In the genomic region with DNA sequence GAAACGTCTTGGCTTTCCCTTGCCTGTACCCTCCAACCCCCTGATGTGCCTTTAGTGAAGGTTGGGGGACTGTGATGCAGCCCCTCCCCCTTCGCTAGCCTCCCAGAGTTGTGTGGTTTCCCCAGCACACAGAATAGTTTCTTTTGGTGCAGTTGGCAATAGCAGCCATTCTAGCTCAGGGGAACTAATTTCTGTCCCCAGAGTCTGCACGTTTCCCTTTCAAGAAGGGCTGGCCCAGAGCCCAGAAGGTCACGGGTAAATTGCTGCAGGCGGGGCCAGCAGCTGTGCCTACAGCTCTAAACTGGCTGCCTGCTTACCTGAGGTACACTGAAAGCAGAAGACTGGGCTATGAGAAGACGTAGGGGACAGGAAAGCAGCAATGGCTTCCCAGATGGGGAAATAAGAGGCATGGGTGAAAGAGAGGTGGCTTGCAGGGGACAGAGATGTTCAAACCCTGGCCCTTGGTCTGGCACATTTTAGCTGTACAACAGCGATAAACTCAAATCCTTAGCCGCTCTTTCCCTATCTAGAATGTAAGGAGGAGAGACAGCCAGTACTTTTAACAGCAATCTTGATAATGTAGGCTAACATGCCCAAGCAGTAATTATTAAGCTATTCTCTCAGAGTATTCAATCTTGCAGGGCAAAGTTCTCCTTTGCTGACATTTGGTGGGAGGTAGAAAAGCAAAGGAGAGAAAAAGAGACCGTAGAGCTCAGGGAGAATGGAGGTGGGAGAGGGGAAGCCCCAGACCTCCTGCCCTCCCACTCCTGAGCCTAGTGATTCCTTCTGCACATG, we compare ENCODE assay signal across 9 mouse cellular contexts. TPM values are rescaled to one million over a fixed set of nuclear protein-coding genes. Genes with fewer than 3 reads are reported as not detected.
DNase-seq lines count a peak whose midpoint lies in the region; ATAC-seq lines count a peak whose summit lies in the region.
"Had no signal": no experiment of that assay in that cellular context is flagged by ENCODE, and none has a peak within 500 bp of the region (broad histone marks: within the 10 kb centered on the region; RNA-seq: fewer than 3 reads in every experiment).

No protein-coding gene starts in this region.

- peak overlapping the region; percentile 24 for H3K9ac ChIP-seq in embryonic facial prominence, embryonic 15.5 days
- H3K9ac ChIP-seq in limb, embryonic 15.5 days, result no peak overlapping the region
- no peak overlapping the region for H3K9ac ChIP-seq in neural tube, embryonic 12.5 days

- DNase-seq in 3134 (ENCODE audit: extremely low read depth, insufficient read length, low spot score), result peak; percentile 76
- DNase-seq in adrenal gland, postnatal 25 days, result peak; percentile 87
- peak; percentile 89 for DNase-seq in heart, adult 8-10 months (ENCODE audit: low spot score)
- DNase-seq in kidney, adult 18-20 months, result peak; percentile 91
- peak; percentile 67 for DNase-seq in testis, postnatal 10 days (ENCODE audit: low spot score)

- H3K9me3 ChIP-seq in embryonic facial prominence, embryonic 15.5 days (replicated peaks), result no peaks in the 10 kb centered on the region
- H3K9me3 ChIP-seq in limb, embryonic 15.5 days, result no peaks in the 10 kb centered on the region
- no peaks in the 10 kb centered on the region for H3K9me3 ChIP-seq in neural tube, embryonic 12.5 days
- H3K9me3 ChIP-seq: megakaryocyte, embryonic 14.5 days had no signal

- H3K27ac ChIP-seq in embryonic facial prominence, embryonic 15.5 days (replicated peaks), result peak overlapping the region; percentile 81
- peak overlapping the region; percentile 75 for H3K27ac ChIP-seq in limb, embryonic 15.5 days
- H3K27ac ChIP-seq in neural tube, embryonic 12.5 days, result 0 out of 2 replicates have a peak overlapping the region, but pooled peaks have one; percentile 15

- peak; percentile 72 for ATAC-seq in embryonic facial prominence, embryonic 15.5 days (ENCODE audit: insufficient number of reproducible peaks, low FRiP score, low TSS enrichment, low read depth)
- 0 out of 2 replicates have a peak, but pooled peaks have one; percentile 20 for ATAC-seq in limb, embryonic 15.5 days (ENCODE audit: insufficient number of reproducible peaks, low FRiP score, low TSS enrichment, low read depth)
- ATAC-seq in neural tube, embryonic 12.5 days (ENCODE audit: low FRiP score, low read depth), result peak; percentile 90

- 22% methylated on average over 9 of the region's 9 CpGs for WGBS in embryonic facial prominence, embryonic 15.5 days
- 27% methylated on average over 9 of the region's 9 CpGs for WGBS in limb, embryonic 15.5 days
- WGBS in neural tube, embryonic 12.5 days, result 33% methylated on average over 9 of the region's 9 CpGs

- H3K4me3 ChIP-seq in embryonic facial prominence, embryonic 15.5 days (replicated peaks), result peak overlapping the region; percentile 46
- peak overlapping the region; percentile 37 for H3K4me3 ChIP-seq in limb, embryonic 15.5 days
- no peak overlapping the region for H3K4me3 ChIP-seq in neural tube, embryonic 12.5 days
- H3K4me3 ChIP-seq: megakaryocyte, embryonic 14.5 days had no signal

- H3K4me1 ChIP-seq in embryonic facial prominence, embryonic 15.5 days, result peaks cover 36% of the 10 kb centered on the region
- H3K4me1 ChIP-seq in limb, embryonic 15.5 days, result peaks cover 21% of the 10 kb centered on the region
- peaks cover 18% of the 10 kb centered on the region for H3K4me1 ChIP-seq in neural tube, embryonic 12.5 days
- H3K4me1 ChIP-seq: megakaryocyte, embryonic 14.5 days had no signal

- peak overlapping the region; percentile 52 for H3K4me2 ChIP-seq in embryonic facial prominence, embryonic 15.5 days (replicated peaks)
- peak overlapping the region; percentile 59 for H3K4me2 ChIP-seq in limb, embryonic 15.5 days
- H3K4me2 ChIP-seq in neural tube, embryonic 12.5 days (replicated peaks), result peak overlapping the region; percentile 73

- no peaks in the 10 kb centered on the region for H3K36me3 ChIP-seq in embryonic facial prominence, embryonic 15.5 days
- no peaks in the 10 kb centered on the region for H3K36me3 ChIP-seq in limb, embryonic 15.5 days
- no peaks in the 10 kb centered on the region for H3K36me3 ChIP-seq in neural tube, embryonic 12.5 days

- no peaks in the 10 kb centered on the region for H3K27me3 ChIP-seq in embryonic facial prominence, embryonic 15.5 days
- H3K27me3 ChIP-seq in limb, embryonic 15.5 days, result peaks cover 14% of the 10 kb centered on the region; the same call in 1 of the 2 replicates
- H3K27me3 ChIP-seq in neural tube, embryonic 12.5 days (replicated peaks), result no peaks in the 10 kb centered on the region

RNA-seq across cellular contexts. Expression of gene Lmcd1, which starts 0.9 kb away (rescaled TPM):
- 4.6 and 5.6 TPM in 2 replicates for total RNA-seq in adrenal gland, postnatal 25 days (2021)
- 104 and 128 TPM in 2 replicates for polyA plus RNA-seq in embryonic facial prominence, embryonic 15.5 days (2015; fragmentation: Nextera tagmentation; extraction: Ambion mirVana)
- 10 to 100 TPM; 32.8 to 38.7 (median 36.6) TPM for total RNA-seq in heart, adult 8-10 months (2022)
- polyA plus RNA-seq in limb, embryonic 15.5 days (2015; fragmentation: Nextera tagmentation; extraction: Ambion mirVana), result 26.6 and 61.5 TPM in 2 replicates
- polyA plus RNA-seq in neural tube, embryonic 12.5 days (2016; fragmentation: Nextera tagmentation; extraction: Ambion mirVana), result 16.3 and 18.1 TPM in 2 replicates

Comparison
In these comparisons a context has a peak if more than half of its experiments do, and no peak if none do; other contexts are left out.
1. ATAC-seq: peak in every context shown above with its lines; median percentile 90 in neural tube, embryonic 12.5 days; 72 in embryonic facial prominence, embryonic 15.5 days; 20 in limb, embryonic 15.5 days.
2. H3K27ac ChIP-seq: peak in every context shown above with its lines; median percentile 81 in embryonic facial prominence, embryonic 15.5 days; 75 in limb, embryonic 15.5 days; 15 in neural tube, embryonic 12.5 days.